Mouse (Mus musculus): ENCODE measurements around the gene Chsy1. TPM values are rescaled to one million over a fixed set of nuclear protein-coding genes. Genes with fewer than 3 reads are reported as not detected.

Gene Chsy1
- polyA plus RNA-seq, 1 experiment from 2014 or later, result 6.1 TPM

- Histone ChIP-seq H3K9me3 (ENCODE audit: control insufficient read depth, low read length) (no peaks in the 10 kb centered on the region), H3K4me3 (ENCODE audit: low read depth, low read length) (no peak overlapping the region), H3K9ac (ENCODE audit: low read length) (no peak overlapping the region), H3K27ac (replicated peaks) (no peak overlapping the region), H3K27me3 (ENCODE audit: control insufficient read depth, insufficient read depth, low read length) (no peaks in the 10 kb centered on the region), H3K36me3 (ENCODE audit: control insufficient read depth, insufficient read depth, low read length) (peaks cover 2% of the 10 kb centered on the region; the same call in 1 of the 2 replicates), H3K4me1 (replicated peaks; ENCODE audit: control insufficient read depth, insufficient read depth) (no peaks in the 10 kb centered on the region), H3K4me2 (replicated peaks; ENCODE audit: low read depth) (no peak overlapping the region)
- 75% methylated on average over 2 of the region's 2 CpGs for WGBS
- ATAC-seq (ENCODE audit: low FRiP score, low TSS enrichment), result 0 out of 2 replicates have a peak, but pooled peaks have one; percentile 40
- DNase-seq (ENCODE audit: low spot score), result no peak
- TF ChIP-seq EP300 (optimal IDR thresholded peaks at IDR 0.05) (no peak), CTCF (IDR thresholded peaks at IDR 0.05; ENCODE audit: low read depth) (no peak)
Measured at GRCm38 (mm10) chr7:66130296-66130695, 21.0 kb downstream of the Chsy1 start.

GRCm38 (mm10) chr7:66131776-66132421, 22.6 kb downstream of the Chsy1 start:
- no peak for DNase-seq (ENCODE audit: low spot score)
- 81% methylated on average over 4 of the region's 4 CpGs for WGBS
- H3K9ac ChIP-seq (ENCODE audit: low read length), result no peak overlapping the region
- TF ChIP-seq EP300 (optimal IDR thresholded peaks at IDR 0.05) (no peak), CTCF (IDR thresholded peaks at IDR 0.05; ENCODE audit: low read depth) (no peak)
- no peak overlapping the region for H3K27ac ChIP-seq (replicated peaks)
- peaks cover 2% of the 10 kb centered on the region; the same call in 1 of the 2 replicates for H3K4me1 ChIP-seq (replicated peaks; ENCODE audit: control insufficient read depth, insufficient read depth)
- ATAC-seq (ENCODE audit: low FRiP score, low TSS enrichment), result no peak
- no peaks in the 10 kb centered on the region for H3K27me3 ChIP-seq (ENCODE audit: control insufficient read depth, insufficient read depth, low read length)
- no peak overlapping the region for H3K4me3 ChIP-seq (ENCODE audit: low read depth, low read length)
- no peaks in the 10 kb centered on the region for H3K9me3 ChIP-seq (ENCODE audit: control insufficient read depth, low read length)
- no peaks in the 10 kb centered on the region; the same call in 1 of the 2 replicates for H3K36me3 ChIP-seq (ENCODE audit: control insufficient read depth, insufficient read depth, low read length)
- H3K4me2 ChIP-seq (replicated peaks; ENCODE audit: low read depth), result no peak overlapping the region

GRCm38 (mm10) chr7:66134154-66134553, 24.8 kb downstream of the Chsy1 start:
- no peaks in the 10 kb centered on the region for H3K27me3 ChIP-seq (ENCODE audit: control insufficient read depth, insufficient read depth, low read length)
- no peak overlapping the region for H3K9ac ChIP-seq (ENCODE audit: low read length)
- no peak overlapping the region for H3K4me3 ChIP-seq (ENCODE audit: low read depth, low read length)
- no peak overlapping the region for H3K4me2 ChIP-seq (replicated peaks; ENCODE audit: low read depth)
- no peak for ATAC-seq (ENCODE audit: low FRiP score, low TSS enrichment)
- H3K4me1 ChIP-seq (replicated peaks; ENCODE audit: control insufficient read depth, insufficient read depth), result peaks cover 2% of the 10 kb centered on the region; the same call in 1 of the 2 replicates
- no peaks in the 10 kb centered on the region; the same call in 1 of the 2 replicates for H3K36me3 ChIP-seq (ENCODE audit: control insufficient read depth, insufficient read depth, low read length)
- H3K9me3 ChIP-seq (ENCODE audit: control insufficient read depth, low read length), result no peaks in the 10 kb centered on the region
- DNase-seq (ENCODE audit: low spot score), result no peak
- TF ChIP-seq EP300 (optimal IDR thresholded peaks at IDR 0.05) (no peak), CTCF (IDR thresholded peaks at IDR 0.05; ENCODE audit: low read depth) (no peak)
- WGBS, result 79% methylated on average over 3 of the region's 3 CpGs
- no peak overlapping the region for H3K27ac ChIP-seq (replicated peaks)

DNA sequence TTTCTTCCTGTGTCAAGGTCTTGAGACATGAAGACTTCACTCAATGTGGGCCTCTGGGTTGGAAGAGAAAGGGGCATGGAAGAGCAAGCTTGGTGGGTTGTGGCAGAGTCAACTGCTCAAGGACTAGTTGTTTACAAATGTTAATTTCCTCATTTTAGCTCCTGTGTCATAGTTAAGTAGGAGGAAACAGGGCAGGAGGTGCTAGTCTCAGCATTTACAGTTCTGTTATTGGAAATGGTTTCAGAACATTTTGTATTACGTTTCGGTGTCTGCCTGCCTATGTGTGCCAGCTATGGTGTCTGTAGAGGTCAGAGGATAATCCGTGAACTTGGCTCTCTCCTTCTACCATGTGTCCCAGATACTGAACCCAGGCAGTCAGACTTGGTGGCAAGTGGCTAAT, 26.3 kb downstream of the Chsy1 start:
- Histone ChIP-seq H3K27ac (replicated peaks) (peak overlapping the region; percentile 82), H3K4me1 (replicated peaks; ENCODE audit: control insufficient read depth, insufficient read depth) (peaks cover 2% of the 10 kb centered on the region; the same call in 1 of the 2 replicates), H3K36me3 (ENCODE audit: control insufficient read depth, insufficient read depth, low read length) (no peaks in the 10 kb centered on the region; the same call in 1 of the 2 replicates), H3K27me3 (ENCODE audit: control insufficient read depth, insufficient read depth, low read length) (no peaks in the 10 kb centered on the region), H3K4me3 (ENCODE audit: low read depth, low read length) (no peak overlapping the region), H3K9me3 (ENCODE audit: control insufficient read depth, low read length) (no peaks in the 10 kb centered on the region), H3K4me2 (replicated peaks; ENCODE audit: low read depth) (no peak overlapping the region), H3K9ac (ENCODE audit: low read length) (no peak overlapping the region)
- ATAC-seq (ENCODE audit: low FRiP score, low TSS enrichment), result 0 out of 2 replicates have a peak, but pooled peaks have one; percentile 8
- DNase-seq (ENCODE audit: low spot score), result no peak
- 81% methylated on average over 3 of the region's 3 CpGs for WGBS
- no peak for TF ChIP-seq EP300 (optimal IDR thresholded peaks at IDR 0.05)
- TF ChIP-seq CTCF (IDR thresholded peaks at IDR 0.05; ENCODE audit: low read depth), result no peak

GRCm38 (mm10) chr7:66136187-66136586, 26.9 kb downstream of the Chsy1 start:
- Histone ChIP-seq H3K27ac (replicated peaks) (peak overlapping the region; percentile 82), H3K27me3 (ENCODE audit: control insufficient read depth, insufficient read depth, low read length) (no peaks in the 10 kb centered on the region), H3K9me3 (ENCODE audit: control insufficient read depth, low read length) (no peaks in the 10 kb centered on the region), H3K36me3 (ENCODE audit: control insufficient read depth, insufficient read depth, low read length) (no peaks in the 10 kb centered on the region), H3K4me2 (replicated peaks; ENCODE audit: low read depth) (no peak overlapping the region), H3K4me3 (ENCODE audit: low read depth, low read length) (no peak overlapping the region), H3K4me1 (replicated peaks; ENCODE audit: control insufficient read depth, insufficient read depth) (peaks cover 4% of the 10 kb centered on the region; the same call in 1 of the 2 replicates), H3K9ac (ENCODE audit: low read length) (no peak overlapping the region)
- DNase-seq (ENCODE audit: low spot score) (no peak), ATAC-seq (ENCODE audit: low FRiP score, low TSS enrichment) (peak; percentile 86)
- TF ChIP-seq CTCF (IDR thresholded peaks at IDR 0.05; ENCODE audit: low read depth) (no peak), EP300 (optimal IDR thresholded peaks at IDR 0.05) (no peak)

GRCm38 (mm10) chr7:66137309-66137708, 28.0 kb downstream of the Chsy1 start:
- Histone ChIP-seq H3K36me3 (ENCODE audit: control insufficient read depth, insufficient read depth, low read length) (no peaks in the 10 kb centered on the region), H3K4me1 (replicated peaks; ENCODE audit: control insufficient read depth, insufficient read depth) (peaks cover 4% of the 10 kb centered on the region; the same call in 1 of the 2 replicates), H3K4me3 (ENCODE audit: low read depth, low read length) (no peak overlapping the region), H3K4me2 (replicated peaks; ENCODE audit: low read depth) (no peak overlapping the region), H3K27ac (replicated peaks) (no peak overlapping the region), H3K9me3 (ENCODE audit: control insufficient read depth, low read length) (no peaks in the 10 kb centered on the region), H3K9ac (ENCODE audit: low read length) (no peak overlapping the region), H3K27me3 (ENCODE audit: control insufficient read depth, insufficient read depth, low read length) (no peaks in the 10 kb centered on the region)
- DNase-seq (ENCODE audit: low spot score) (no peak), ATAC-seq (ENCODE audit: low FRiP score, low TSS enrichment) (no peak)
- WGBS, result 89% methylated on average over 4 of the region's 4 CpGs
- TF ChIP-seq EP300 (optimal IDR thresholded peaks at IDR 0.05) (no peak), CTCF (IDR thresholded peaks at IDR 0.05; ENCODE audit: low read depth) (no peak)

Data from stomach, postnatal 0 days (tissue).